In the genomic region with DNA sequence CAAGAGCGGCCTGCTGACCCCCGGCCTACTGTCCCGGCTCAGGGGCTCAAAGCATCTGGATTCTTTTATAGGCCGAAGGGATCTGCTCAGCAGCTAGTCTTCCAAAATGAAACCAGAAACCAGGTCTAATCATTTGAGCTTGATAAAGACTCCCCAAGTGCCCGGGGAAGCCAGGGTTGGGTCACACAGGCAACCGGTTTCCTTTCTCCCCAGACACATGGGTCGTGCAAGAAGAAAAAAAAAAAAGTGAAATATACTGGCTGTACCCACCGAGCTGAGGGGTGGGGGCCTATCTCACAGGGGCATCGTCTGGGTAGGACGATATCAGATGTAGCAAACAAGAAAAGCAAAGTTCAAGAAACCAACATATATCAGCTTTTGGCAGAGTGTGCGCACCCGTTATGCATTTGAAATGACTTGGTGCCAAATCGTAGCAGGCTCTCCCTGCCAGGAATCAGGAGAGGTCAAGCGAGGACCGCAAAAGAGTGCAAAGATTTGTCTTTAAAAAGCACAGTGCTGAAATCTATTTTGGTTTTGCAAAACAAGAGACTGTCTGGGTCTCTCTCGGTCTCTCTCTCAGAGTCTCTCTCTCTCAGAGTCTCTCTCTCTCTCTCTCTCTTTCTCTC, we compare ENCODE assay signal across 12 mouse cellular contexts. TPM values are rescaled to one million over a fixed set of nuclear protein-coding genes. Genes with fewer than 3 reads are reported as not detected.
DNase-seq lines count a peak whose midpoint lies in the region; ATAC-seq and TF ChIP-seq lines count a peak whose summit lies in the region.
"Had no signal": no experiment of that assay in that cellular context is flagged by ENCODE, and none has a peak within 500 bp of the region (broad histone marks: within the 10 kb centered on the region; RNA-seq: fewer than 3 reads in every experiment).

No protein-coding gene starts in this region.

- WGBS in embryonic facial prominence, embryonic 10.5 days: 43% methylated on average over 16 of the region's 16 CpGs
- 30% methylated on average over 16 of the region's 16 CpGs for WGBS in heart, adult 2 months
- WGBS in hindbrain, embryonic 16.5 days: 75% methylated on average over 16 of the region's 16 CpGs

- H3K9ac ChIP-seq in heart, adult 2 months (ENCODE audit: low read depth, low read length): no peak overlapping the region
- H3K9ac ChIP-seq in hindbrain, embryonic 16.5 days (ENCODE audit: low read depth, low read length): no peak overlapping the region
- H3K9ac ChIP-seq: intestine, embryonic 15.5 days had no signal

- peak overlapping the region; percentile 72 for H3K27ac ChIP-seq in embryonic facial prominence, embryonic 10.5 days (replicated peaks)
- H3K27ac ChIP-seq in heart, adult 2 months: peak overlapping the region; percentile 81
- H3K27ac ChIP-seq in hindbrain, embryonic 16.5 days (ENCODE audit: low read depth, low read length): no peak overlapping the region
- H3K27ac ChIP-seq: intestine, embryonic 15.5 days had no signal

- intact Hi-C loops in heart, postnatal 25 days (cut with DNase I): no loop called here
- intact Hi-C loops in heart, adult 2 months (cut with DNase I): loop anchor here (5.0 kb wide), 1 partner anchor 41 kb away; no protein-coding TSS in a partner anchor
- intact Hi-C loops in heart, postnatal 14 days (cut with DNase I): no loop called here

- peaks cover 90% of the 10 kb centered on the region for H3K4me1 ChIP-seq in embryonic facial prominence, embryonic 10.5 days
- H3K4me1 ChIP-seq in heart, adult 2 months (ENCODE audit: control insufficient read depth, insufficient read depth, low read length): peaks cover 6% of the 10 kb centered on the region
- peaks cover 7% of the 10 kb centered on the region for H3K4me1 ChIP-seq in hindbrain, embryonic 16.5 days (ENCODE audit: control insufficient read depth, insufficient read depth, low read depth, low read length)
- H3K4me1 ChIP-seq: megakaryocyte, embryonic 14.5 days had no signal

- H3K4me3 ChIP-seq in embryonic facial prominence, embryonic 10.5 days: no peak overlapping the region
- H3K4me3 ChIP-seq in heart, adult 2 months: peak overlapping the region; percentile 6; the same call in 1 of the 2 replicates
- H3K4me3 ChIP-seq in hindbrain, embryonic 16.5 days (ENCODE audit: low read length): no peak overlapping the region
- H3K4me3 ChIP-seq: intestine, embryonic 15.5 days; megakaryocyte, embryonic 14.5 days had no signal

- no peak for TF ChIP-seq POLR2A in heart, adult 2 months (IDR thresholded peaks at IDR 0.05; ENCODE audit: insufficient read depth, low read depth, low read length)

- TF ChIP-seq EP300 in heart, adult 2 months (IDR thresholded peaks at IDR 0.05; ENCODE audit: insufficient read depth, low read depth, low read length): no peak

- peak; percentile 94 for DNase-seq in heart, adult 11 months
- no peak for DNase-seq in heart, postnatal 25 days (ENCODE audit: low spot score)
- DNase-seq in embryonic facial prominence, embryonic 10.5 days (ENCODE audit: low spot score): peak; percentile 55
- peak in 1 of 2 experiments; percentile 49 for DNase-seq in heart, adult 2 months
- peak; percentile 24 to 57 for DNase-seq in heart, postnatal 14 days
- DNase-seq in testis, postnatal 14 days (ENCODE audit: low spot score): no peak
- DNase-seq: embryo, embryonic 11 days; left cerebral cortex, postnatal 4 days; thymus, adult 18-20 months had no signal

- H3K36me3 ChIP-seq in embryonic facial prominence, embryonic 10.5 days (replicated peaks): no peaks in the 10 kb centered on the region
- H3K36me3 ChIP-seq in heart, adult 2 months (ENCODE audit: control insufficient read depth, insufficient read depth, low read length): no peaks in the 10 kb centered on the region
- H3K36me3 ChIP-seq in hindbrain, embryonic 16.5 days (ENCODE audit: control insufficient read depth, insufficient read depth, low read length): no peaks in the 10 kb centered on the region
- H3K36me3 ChIP-seq: intestine, embryonic 15.5 days had no signal

- no peak for ATAC-seq in hindbrain, embryonic 16.5 days
- ATAC-seq: intestine, embryonic 15.5 days had no signal

- no peaks in the 10 kb centered on the region for H3K79me2 ChIP-seq in heart, adult 2 months (replicated peaks; ENCODE audit: control insufficient read depth, insufficient read depth, low read length)

- no peaks in the 10 kb centered on the region for H3K9me3 ChIP-seq in embryonic facial prominence, embryonic 10.5 days
- H3K9me3 ChIP-seq in hindbrain, embryonic 16.5 days (ENCODE audit: control insufficient read depth, low read length): no peaks in the 10 kb centered on the region
- H3K9me3 ChIP-seq: intestine, embryonic 15.5 days; megakaryocyte, embryonic 14.5 days had no signal

- peaks cover 38% of the 10 kb centered on the region for H3K27me3 ChIP-seq in embryonic facial prominence, embryonic 10.5 days (replicated peaks; ENCODE audit: low read depth, poor library complexity, severe bottlenecking)
- H3K27me3 ChIP-seq in heart, adult 2 months (ENCODE audit: control insufficient read depth, insufficient read depth, low read length): no peaks in the 10 kb centered on the region
- H3K27me3 ChIP-seq in hindbrain, embryonic 16.5 days (replicated peaks; ENCODE audit: control insufficient read depth, insufficient read depth, low read length): no peaks in the 10 kb centered on the region; the same call in 1 of the 2 replicates
- H3K27me3 ChIP-seq: intestine, embryonic 15.5 days had no signal

- no peak for TF ChIP-seq CTCF in heart, adult 2 months (IDR thresholded peaks at IDR 0.05)

- H3K4me2 ChIP-seq in hindbrain, embryonic 16.5 days (ENCODE audit: low read length): no peak overlapping the region
- H3K4me2 ChIP-seq: intestine, embryonic 15.5 days had no signal

RNA-seq across cellular contexts. Expression of a gene that starts 55.3 kb away (rescaled TPM):
- total RNA-seq in heart, postnatal 25 days (2021): 10 to 100 TPM; 12.9 to 13.4 TPM
- 33.9 and 44.5 TPM in 2 replicates for polyA plus RNA-seq in embryonic facial prominence, embryonic 10.5 days (2016; fragmentation: Nextera tagmentation; extraction: Ambion mirVana)
- 10 to 100 TPM; 16.8 to 18.1 TPM for total RNA-seq in heart, adult 2 months (2021)
- polyA plus RNA-seq in heart, adult 2 months (2012; rRNA removed): 7.6 and 10.8 TPM in 2 replicates
- 10 to 100 TPM; 15.7 to 18.0 TPM for total RNA-seq in heart, postnatal 14 days (2021)
- 12.6 and 14.3 TPM in 2 replicates for polyA plus RNA-seq in hindbrain, embryonic 16.5 days (2015; fragmentation: Nextera tagmentation; extraction: Ambion mirVana)

Comparison
In these comparisons a context has a peak if more than half of its experiments do, and no peak if none do; other contexts are left out.
1. DNase-seq: peak in heart, adult 11 months (single experiment), embryonic facial prominence, embryonic 10.5 days (single experiment) and heart, postnatal 14 days (2 of 2); none in heart, postnatal 25 days (single experiment) and testis, postnatal 14 days (single experiment).